Mouse (Mus musculus): ENCODE data around the gene Gm6460. TPM values are rescaled to one million over a fixed set of nuclear protein-coding genes. Genes with fewer than 3 reads are reported as not detected.
"Not testable (repeated sequence)": the region's sequence is repeated elsewhere in the genome, so short reads cannot be mapped to it uniquely, and the experiment has no call there.

Gm6460 gene
- 0.27 TPM in 1 of 2 replicates, not detected in the other for polyA plus RNA-seq (2012; rRNA removed)

- H3K27ac ChIP-seq (ENCODE audit: insufficient read depth, low read depth, low read length); H3K27me3 ChIP-seq (ENCODE audit: control insufficient read depth, insufficient read depth, low read length); H3K4me3 ChIP-seq (ENCODE audit: low read depth, low read length); H3K4me1 ChIP-seq (ENCODE audit: control insufficient read depth, insufficient read depth, insufficient read length, low read length); H3K36me3 ChIP-seq (ENCODE audit: control insufficient read depth, insufficient read depth, low read length): not testable (repeated sequence)
- no CpG with 5 or more reads among the region's 3 CpGs for WGBS
These were observed at the start of gene Gm6460 for GRCm38 (mm10) chr5:11594613-11595012. Gm6460 (plus strand) TSS chr5:11594913.

Other genes with a start within 250 kb of the Gm6460 start
- not detected in 2 replicates for gene Gm8897, start 178.5 kb upstream of the Gm6460 start, polyA plus RNA-seq (2012; rRNA removed)
- gene Gm8906, start 92.2 kb upstream of the Gm6460 start, polyA plus RNA-seq (2012; rRNA removed): not detected in 2 replicates
- 0.09 and 0.24 TPM in 2 replicates for gene Gm8922, start 87.0 kb downstream of the Gm6460 start, polyA plus RNA-seq (2012; rRNA removed)
- not detected in 2 replicates for gene Gm8926, start 175.6 kb downstream of the Gm6460 start, polyA plus RNA-seq (2012; rRNA removed)